Mouse (Mus musculus): ENCODE measurements around the gene Usp5. TPM values are rescaled to one million over a fixed set of nuclear protein-coding genes. Genes with fewer than 3 reads are reported as not detected.
A peak's percentile ranks its signal among the peaks of the same experiment; 100 is the strongest.
"Not testable (repeated sequence)": the region's sequence is repeated elsewhere in the genome, so short reads cannot be mapped to it uniquely, and the experiment has no call there.

The Usp5 gene
- polyA plus RNA-seq, 1 experiment from 2014 or later, result 94.1 TPM

GRCm38 (mm10) chr6:124808358-124809012 is 20.8 kb downstream of the Usp5 start, which contains the start of gene Spsb2:
Spsb2 (plus strand) TSS chr6:124808661.
- Histone ChIP-seq H3K36me3 (peaks cover 32% of the 10 kb centered on the region), H3K27ac (peak within 1 kb of the TSS; percentile 95), H3K27me3 (replicated peaks) (no peaks in the 10 kb centered on the region), H3K4me3 (peak within 1 kb of the TSS; percentile 72), H3K4me2 (peak within 1 kb of the TSS; percentile 93), H3K9me3 (replicated peaks) (no peaks in the 10 kb centered on the region), H3K4me1 (peaks cover 85% of the 10 kb centered on the region), H3K9ac (peak within 1 kb of the TSS; percentile 84)
- 3% methylated on average over 29 of the region's 29 CpGs for WGBS (ENCODE audit: insufficient replicate concordance)
- peak; percentile 63 for ATAC-seq

GRCm38 (mm10) chr6:124807986-124808357 is 21.3 kb downstream of the Usp5 start:
- peaks cover 32% of the 10 kb centered on the region for H3K36me3 ChIP-seq
- H3K27ac ChIP-seq, result peak overlapping the region; percentile 95
- 64% methylated on average over 5 of the region's 6 CpGs for WGBS (ENCODE audit: insufficient replicate concordance)
- H3K4me2 ChIP-seq, result peak overlapping the region; percentile 93
- no peak for ATAC-seq
- peak overlapping the region; percentile 72 for H3K4me3 ChIP-seq
- H3K9ac ChIP-seq, result peak overlapping the region; percentile 84
- peaks cover 88% of the 10 kb centered on the region for H3K4me1 ChIP-seq
- no peaks in the 10 kb centered on the region for H3K9me3 ChIP-seq (replicated peaks)
- H3K27me3 ChIP-seq (replicated peaks), result no peaks in the 10 kb centered on the region

GRCm38 (mm10) chr6:124807366-124807765 is 21.9 kb downstream of the Usp5 start:
- Histone ChIP-seq H3K9me3 (replicated peaks) (no peaks in the 10 kb centered on the region), H3K4me2 (0 out of 2 replicates have a peak overlapping the region, but pooled peaks have one; percentile 93), H3K27ac (peak overlapping the region; percentile 95), H3K9ac (no peak overlapping the region), H3K36me3 (peaks cover 26% of the 10 kb centered on the region), H3K27me3 (replicated peaks) (no peaks in the 10 kb centered on the region), H3K4me3 (no peak overlapping the region), H3K4me1 (peaks cover 88% of the 10 kb centered on the region)
- no peak for ATAC-seq
- WGBS (ENCODE audit: insufficient replicate concordance), result 69% methylated on average over 4 of the region's 4 CpGs

- H3K4me2 ChIP-seq, result peak overlapping the region; percentile 92
- peak overlapping the region; percentile 49 for H3K9ac ChIP-seq
- peak overlapping the region; percentile 64 for H3K4me3 ChIP-seq
- peak overlapping the region; percentile 90 for H3K27ac ChIP-seq
- no peaks in the 10 kb centered on the region for H3K27me3 ChIP-seq (replicated peaks)
- ATAC-seq, result no peak
- H3K9me3 ChIP-seq (replicated peaks), result no peaks in the 10 kb centered on the region
- H3K4me1 ChIP-seq, result peaks cover 81% of the 10 kb centered on the region
- 75% methylated on average over 7 of the region's 7 CpGs for WGBS (ENCODE audit: insufficient replicate concordance)
- H3K36me3 ChIP-seq, result peaks cover 19% of the 10 kb centered on the region
Observed at GRCm38 (mm10) chr6:124806446-124807140, 22.7 kb downstream of the Usp5 start.

- Histone ChIP-seq H3K4me3 (peak overlapping the region; percentile 64), H3K27me3 (replicated peaks) (no peaks in the 10 kb centered on the region), H3K27ac (peak overlapping the region; percentile 90), H3K9ac (peak overlapping the region; percentile 71), H3K9me3 (replicated peaks) (no peaks in the 10 kb centered on the region), H3K4me1 (peaks cover 71% of the 10 kb centered on the region), H3K4me2 (peak overlapping the region; percentile 92), H3K36me3 (peaks cover 9% of the 10 kb centered on the region)
- ATAC-seq, result peak; percentile 73
- WGBS (ENCODE audit: insufficient replicate concordance), result 4% methylated on average over 34 of the region's 34 CpGs
Observed at GRCm38 (mm10) chr6:124805341-124806321, 23.7 kb downstream of the Usp5 start.

GRCm38 (mm10) chr6:124804341-124804740 is 24.9 kb downstream of the Usp5 start:
- 59% methylated on average over 3 of the region's 3 CpGs for WGBS (ENCODE audit: insufficient replicate concordance)
- Histone ChIP-seq H3K27me3 (replicated peaks) (no peaks in the 10 kb centered on the region), H3K9me3 (replicated peaks) (no peaks in the 10 kb centered on the region), H3K4me1 (peaks cover 58% of the 10 kb centered on the region), H3K36me3 (no peaks in the 10 kb centered on the region), H3K9ac (no peak overlapping the region), H3K27ac (peak overlapping the region; percentile 90; the same call in 1 of the 2 replicates), H3K4me2 (no peak overlapping the region), H3K4me3 (no peak overlapping the region)
- no peak for ATAC-seq

GRCm38 (mm10) chr6:124803691-124804090 is 25.6 kb downstream of the Usp5 start:
- H3K36me3 ChIP-seq; H3K4me2 ChIP-seq; ATAC-seq; H3K27me3 ChIP-seq (replicated peaks); H3K27ac ChIP-seq; H3K9me3 ChIP-seq (replicated peaks); H3K9ac ChIP-seq; H3K4me3 ChIP-seq: not testable (repeated sequence)
- 84% methylated on average over 4 of the region's 4 CpGs for WGBS (ENCODE audit: insufficient replicate concordance)
- peaks cover 55% of the 10 kb centered on the region for H3K4me1 ChIP-seq

GRCm38 (mm10) chr6:124803061-124803460 is 26.2 kb downstream of the Usp5 start:
- Histone ChIP-seq H3K27ac (no peak overlapping the region), H3K4me3 (no peak overlapping the region), H3K9me3 (replicated peaks) (no peaks in the 10 kb centered on the region), H3K9ac (no peak overlapping the region), H3K36me3 (no peaks in the 10 kb centered on the region), H3K27me3 (replicated peaks) (no peaks in the 10 kb centered on the region), H3K4me1 (peaks cover 50% of the 10 kb centered on the region), H3K4me2 (0 out of 2 replicates have a peak overlapping the region, but pooled peaks have one; percentile 59)
- no peak for ATAC-seq
- 61% methylated on average over 3 of the region's 3 CpGs for WGBS (ENCODE audit: insufficient replicate concordance)

GRCm38 (mm10) chr6:124802400-124802799 is 26.9 kb downstream of the Usp5 start:
- peak overlapping the region; percentile 79 for H3K27ac ChIP-seq
- WGBS (ENCODE audit: insufficient replicate concordance), result 9% methylated on average over 6 of the region's 9 CpGs
- not testable (repeated sequence) for H3K9ac ChIP-seq

GRCm38 (mm10) chr6:124796200-124796599 is 33.1 kb downstream of the Usp5 start:
- WGBS (ENCODE audit: insufficient replicate concordance), result 69% methylated on average over 2 of the region's 2 CpGs
- peak; percentile 63 for ATAC-seq
- Histone ChIP-seq H3K4me1 (peaks cover 12% of the 10 kb centered on the region), H3K27me3 (replicated peaks) (no peaks in the 10 kb centered on the region), H3K9ac (no peak overlapping the region), H3K27ac (peak overlapping the region; percentile 60; the same call in 1 of the 2 replicates), H3K4me3 (no peak overlapping the region), H3K9me3 (replicated peaks) (no peaks in the 10 kb centered on the region), H3K36me3 (peaks cover 3% of the 10 kb centered on the region; the same call in 1 of the 2 replicates), H3K4me2 (no peak overlapping the region)

More at GRCm38 (mm10) chr6:124802400-124802799, 26.9 kb downstream of the Usp5 start:
- H3K9me3 ChIP-seq (replicated peaks); H3K36me3 ChIP-seq; H3K27me3 ChIP-seq (replicated peaks): not testable (repeated sequence)
- peak overlapping the region; percentile 59 for H3K4me2 ChIP-seq
- H3K4me1 ChIP-seq, result peaks cover 44% of the 10 kb centered on the region
- peak; percentile 38 for ATAC-seq
- H3K4me3 ChIP-seq, result peak overlapping the region; percentile 34

GRCm38 (mm10) chr6:124795781-124796180 is 33.5 kb downstream of the Usp5 start:
- Histone ChIP-seq H3K27me3 (replicated peaks) (no peaks in the 10 kb centered on the region), H3K4me3 (no peak overlapping the region), H3K9me3 (replicated peaks) (no peaks in the 10 kb centered on the region), H3K4me2 (no peak overlapping the region), H3K27ac (peak overlapping the region; percentile 60; the same call in 1 of the 2 replicates), H3K36me3 (peaks cover 3% of the 10 kb centered on the region; the same call in 1 of the 2 replicates), H3K4me1 (peaks cover 12% of the 10 kb centered on the region), H3K9ac (no peak overlapping the region)
- 77% methylated on average over 4 of the region's 4 CpGs for WGBS (ENCODE audit: insufficient replicate concordance)
- peak; percentile 27 for ATAC-seq

All from liver, embryonic 12.5 days (tissue).